Mouse (Mus musculus): ENCODE data around the gene Gpr108.

DNA sequence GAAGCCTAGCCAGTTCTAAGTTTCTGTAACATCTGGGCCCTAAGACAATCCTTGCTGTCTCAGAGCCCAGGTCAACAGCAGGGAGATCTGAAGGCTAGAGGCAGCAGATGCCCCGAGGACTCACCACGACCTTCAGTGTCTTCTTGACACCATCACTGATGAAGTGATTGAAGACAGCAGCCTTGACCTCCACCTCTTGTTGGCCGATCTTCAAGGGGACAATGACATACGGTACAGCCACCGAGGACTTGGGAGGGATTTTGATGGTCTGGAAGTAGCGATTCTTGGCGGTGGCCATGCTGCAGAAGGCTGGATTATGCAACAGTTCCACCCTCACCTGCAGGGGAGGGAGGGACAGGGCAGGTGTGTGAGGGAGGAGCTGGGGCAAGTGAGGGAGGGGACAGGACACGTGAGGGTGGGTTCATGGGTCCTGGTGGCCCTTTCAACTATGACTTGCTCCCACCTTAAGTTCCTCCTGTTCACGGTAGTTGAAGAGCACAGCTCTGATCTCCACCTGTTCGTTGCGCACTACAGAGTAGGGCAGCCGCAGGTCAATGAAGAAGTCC is 29.8 kb downstream of the Gpr108 start:
- TF ChIP-seq GATA1 (IDR thresholded peaks at IDR 0.05; ENCODE audit: borderline replicate concordance, low read length), result no peak
- no peak for TF ChIP-seq FLI1 (IDR thresholded peaks at IDR 0.05; ENCODE audit: low read length)

All from megakaryocyte, embryonic 14.5 days (primary cell).